Mouse (Mus musculus) kidney, adult 2 months (tissue): ENCODE measurements around the gene Otog.

Source experiments
- CTCF ChIP-seq: fragments of 200-500 bp; conservative IDR thresholded peaks from 2 replicates; pipeline ENCODE4 v1.5.1; 2011; ENCODE audit warnings: low read depth, mild to moderate bottlenecking, control low read depth, low read length, moderate library complexity, mixed read lengths; ENCODE audit not compliant: insufficient read depth, insufficient read length
- POLR2A ChIP-seq: fragments of 200-500 bp; IDR thresholded peaks from one replicate; pipeline ENCODE4 v1.6.1; 2011; ENCODE audit warnings: low read depth, low read length, control low read depth

GRCm38 (mm10) chr7:46251841-46252240 lies 11.1 kb downstream of the Otog start:
- TF ChIP-seq POLR2A (no peak), CTCF (no peak; the same call in 1 of the 2 replicates)
